Mouse (Mus musculus): ENCODE measurements around the gene Gm27021. TPM values are rescaled to one million over a fixed set of nuclear protein-coding genes. Genes with fewer than 3 reads are reported as not detected.
"Not testable (repeated sequence)": the region's sequence is repeated elsewhere in the genome, so short reads cannot be mapped to it uniquely, and the experiment has no call there.

The Gm27021 gene
- polyA plus RNA-seq, 1 experiment from 2014 or later: 3.9 TPM

- H3K27ac ChIP-seq: no peak overlapping the region
- no peaks in the 10 kb centered on the region for H3K36me3 ChIP-seq (ENCODE audit: poor library complexity, severe bottlenecking)
- no peak overlapping the region for H3K9ac ChIP-seq
- 0 out of 2 replicates have a peak, but pooled peaks cover 3% of the 10 kb centered on the region for H3K27me3 ChIP-seq
- H3K4me1 ChIP-seq: no peaks in the 10 kb centered on the region
- ATAC-seq: no peak
- no peaks in the 10 kb centered on the region for H3K9me3 ChIP-seq (replicated peaks)
- no peak overlapping the region for H3K4me2 ChIP-seq
- 14% methylated on average over 10 of the region's 10 CpGs for WGBS
- H3K4me3 ChIP-seq: no peak overlapping the region
These were observed 15.7 kb upstream of the Gm27021 start for GRCm38 (mm10) chr8:120683602-120684001.

GRCm38 (mm10) chr8:120681113-120681512, 13.2 kb upstream of the Gm27021 start:
- Histone ChIP-seq H3K36me3 (ENCODE audit: poor library complexity, severe bottlenecking) (no peaks in the 10 kb centered on the region), H3K9ac (no peak overlapping the region), H3K27ac (no peak overlapping the region), H3K9me3 (replicated peaks) (no peaks in the 10 kb centered on the region), H3K4me1 (no peaks in the 10 kb centered on the region), H3K4me3 (no peak overlapping the region), H3K27me3 (no peaks in the 10 kb centered on the region), H3K4me2 (no peak overlapping the region)
- no peak for ATAC-seq
- WGBS: 79% methylated on average over 10 of the region's 10 CpGs

GRCm38 (mm10) chr8:120680405-120680804, 12.5 kb upstream of the Gm27021 start:
- not testable (repeated sequence) for H3K36me3 ChIP-seq (ENCODE audit: poor library complexity, severe bottlenecking); H3K9me3 ChIP-seq (replicated peaks); H3K9ac ChIP-seq; H3K27me3 ChIP-seq; ATAC-seq; H3K4me1 ChIP-seq; H3K27ac ChIP-seq; H3K4me2 ChIP-seq; H3K4me3 ChIP-seq
- WGBS: 67% methylated on average over 7 of the region's 7 CpGs

GRCm38 (mm10) chr8:120679629-120680387, 11.9 kb upstream of the Gm27021 start:
- H3K4me1 ChIP-seq: no peaks in the 10 kb centered on the region

GRCm38 (mm10) chr8:120678447-120678846, 10.6 kb upstream of the Gm27021 start:
- H3K4me2 ChIP-seq: no peak overlapping the region
- no peaks in the 10 kb centered on the region for H3K4me1 ChIP-seq
- H3K4me3 ChIP-seq: no peak overlapping the region
- H3K27ac ChIP-seq: no peak overlapping the region
- peak; percentile 66 for ATAC-seq
- no peaks in the 10 kb centered on the region for H3K27me3 ChIP-seq
- no peaks in the 10 kb centered on the region for H3K9me3 ChIP-seq (replicated peaks)
- 13% methylated on average over 10 of the region's 10 CpGs for WGBS
- peaks cover 21% of the 10 kb centered on the region for H3K36me3 ChIP-seq (ENCODE audit: poor library complexity, severe bottlenecking)
- no peak overlapping the region for H3K9ac ChIP-seq

More at GRCm38 (mm10) chr8:120679629-120680387, 11.9 kb upstream of the Gm27021 start:
- H3K27ac ChIP-seq: no peak overlapping the region
- H3K27me3 ChIP-seq: no peaks in the 10 kb centered on the region
- no peak overlapping the region for H3K4me3 ChIP-seq
- no peak for ATAC-seq
- no peaks in the 10 kb centered on the region for H3K9me3 ChIP-seq (replicated peaks)
- no peak overlapping the region for H3K4me2 ChIP-seq
- WGBS: 82% methylated on average over 11 of the region's 11 CpGs
- no peak overlapping the region for H3K9ac ChIP-seq
- H3K36me3 ChIP-seq (ENCODE audit: poor library complexity, severe bottlenecking): peaks cover 12% of the 10 kb centered on the region; the same call in 1 of the 2 replicates

- Histone ChIP-seq H3K9ac (no peak overlapping the region), H3K4me2 (no peak overlapping the region), H3K27me3 (no peaks in the 10 kb centered on the region), H3K36me3 (ENCODE audit: poor library complexity, severe bottlenecking) (peaks cover 49% of the 10 kb centered on the region), H3K9me3 (replicated peaks) (no peaks in the 10 kb centered on the region), H3K27ac (no peak overlapping the region), H3K4me1 (peaks cover 6% of the 10 kb centered on the region), H3K4me3 (no peak overlapping the region)
- ATAC-seq: no peak
- WGBS: 76% methylated on average over 8 of the region's 8 CpGs
These were observed 7.8 kb upstream of the Gm27021 start for GRCm38 (mm10) chr8:120675718-120676117.

GRCm38 (mm10) chr8:120673298-120673697, 5.4 kb upstream of the Gm27021 start:
- peaks cover 18% of the 10 kb centered on the region for H3K4me1 ChIP-seq
- no peak for ATAC-seq
- H3K4me2 ChIP-seq: no peak overlapping the region
- no peaks in the 10 kb centered on the region for H3K27me3 ChIP-seq
- peaks cover 58% of the 10 kb centered on the region for H3K36me3 ChIP-seq (ENCODE audit: poor library complexity, severe bottlenecking)
- H3K4me3 ChIP-seq: no peak overlapping the region
- 94% methylated on average over 7 of the region's 7 CpGs for WGBS
- H3K9me3 ChIP-seq (replicated peaks): no peaks in the 10 kb centered on the region
- no peak overlapping the region for H3K9ac ChIP-seq
- no peak overlapping the region for H3K27ac ChIP-seq

GRCm38 (mm10) chr8:120672626-120673229, 4.8 kb upstream of the Gm27021 start:
- Histone ChIP-seq H3K9ac (no peak overlapping the region), H3K4me2 (no peak overlapping the region), H3K27ac (no peak overlapping the region), H3K4me3 (no peak overlapping the region), H3K36me3 (ENCODE audit: poor library complexity, severe bottlenecking) (peaks cover 58% of the 10 kb centered on the region), H3K9me3 (replicated peaks) (no peaks in the 10 kb centered on the region), H3K27me3 (no peaks in the 10 kb centered on the region), H3K4me1 (peaks cover 18% of the 10 kb centered on the region)
- 93% methylated on average over 16 of the region's 16 CpGs for WGBS
- no peak for ATAC-seq

GRCm38 (mm10) chr8:120671775-120672174, 3.9 kb upstream of the Gm27021 start:
- no peak for ATAC-seq
- peaks cover 58% of the 10 kb centered on the region for H3K36me3 ChIP-seq (ENCODE audit: poor library complexity, severe bottlenecking)
- 54% methylated on average over 6 of the region's 6 CpGs for WGBS

GRCm38 (mm10) chr8:120668374-120668905, 561 bp upstream of the Gm27021 start, which contains the start of gene Emc8:
TSS of gene Emc8 (minus strand) at chr8:120668573.
- no peak for ATAC-seq
- Histone ChIP-seq H3K36me3 (ENCODE audit: poor library complexity, severe bottlenecking) (peaks cover 37% of the 10 kb centered on the region), H3K27ac (peak within 1 kb of the TSS; percentile 81), H3K9ac (peak within 1 kb of the TSS; percentile 94), H3K4me3 (peak within 1 kb of the TSS; percentile 86), H3K4me1 (peaks cover 55% of the 10 kb centered on the region), H3K9me3 (replicated peaks) (no peaks in the 10 kb centered on the region), H3K27me3 (no peaks in the 10 kb centered on the region), H3K4me2 (peak within 1 kb of the TSS; percentile 93)
- whole genome bisulfite sequencing: 1% methylated on average over 38 of the region's 51 CpGs

More at GRCm38 (mm10) chr8:120671775-120672174, 3.9 kb upstream of the Gm27021 start:
- H3K9ac ChIP-seq: no peak overlapping the region
- H3K9me3 ChIP-seq (replicated peaks): no peaks in the 10 kb centered on the region
- no peaks in the 10 kb centered on the region for H3K27me3 ChIP-seq
- H3K4me1 ChIP-seq: peaks cover 23% of the 10 kb centered on the region
- no peak overlapping the region for H3K4me2 ChIP-seq
- no peak overlapping the region for H3K27ac ChIP-seq
- no peak overlapping the region for H3K4me3 ChIP-seq

GRCm38 (mm10) chr8:120666807-120667470, 940 bp downstream of the Gm27021 start:
- Histone ChIP-seq H3K9ac (peak overlapping the region; percentile 94), H3K4me2 (peak overlapping the region; percentile 88), H3K27me3 (no peaks in the 10 kb centered on the region), H3K36me3 (ENCODE audit: poor library complexity, severe bottlenecking) (peaks cover 22% of the 10 kb centered on the region), H3K4me3 (peak overlapping the region; percentile 86), H3K27ac (no peak overlapping the region), H3K9me3 (replicated peaks) (no peaks in the 10 kb centered on the region), H3K4me1 (peaks cover 55% of the 10 kb centered on the region)
- WGBS: 2% methylated on average over 17 of the region's 17 CpGs
- ATAC-seq: no peak
